Mouse (Mus musculus): ENCODE measurements around the gene Col7a1. TPM values are rescaled to one million over a fixed set of nuclear protein-coding genes. Genes with fewer than 3 reads are reported as not detected.

Col7a1 gene
- polyA plus RNA-seq, 1 experiment from 2014 or later = 7.7 TPM

DNA sequence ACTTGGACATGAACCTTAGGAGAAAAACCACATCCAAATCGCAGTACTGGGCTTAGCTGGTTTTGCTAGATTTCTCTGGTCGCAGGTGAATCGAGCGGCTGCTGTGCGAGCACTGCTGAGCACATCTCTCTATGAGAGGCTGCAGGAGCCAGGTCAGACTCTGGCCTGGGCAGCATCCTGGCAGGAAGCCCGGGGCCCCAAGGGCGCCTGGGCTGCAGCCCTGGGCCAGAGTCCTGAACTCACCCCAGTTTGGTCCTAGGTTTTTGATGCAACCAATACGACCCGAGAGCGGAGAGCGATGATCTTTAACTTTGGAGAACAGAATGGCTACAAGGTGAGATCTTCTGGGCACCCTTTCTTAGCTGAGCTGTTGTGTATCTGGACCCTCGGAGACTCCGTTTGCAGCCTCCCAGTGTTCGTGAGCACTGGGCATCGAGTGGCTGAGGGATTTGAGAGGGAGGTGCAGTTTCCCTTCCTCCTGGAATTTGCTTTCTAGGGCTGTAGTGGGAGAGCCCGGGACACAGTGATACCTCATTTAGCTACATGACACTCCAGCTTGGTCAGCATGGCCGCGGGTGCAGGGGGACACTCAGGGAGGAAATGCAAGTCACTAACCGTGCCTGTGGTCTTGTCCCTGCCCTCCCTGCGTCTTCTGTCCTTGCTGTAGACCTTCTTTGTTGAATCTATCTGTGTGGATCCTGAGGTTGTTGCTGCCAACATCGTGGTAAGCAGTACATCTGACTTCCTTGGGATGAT, 53.8 kb downstream of the Col7a1 start:
- Histone ChIP-seq H3K4me1 (peaks cover 8% of the 10 kb centered on the region), H3K4me3 (no peak overlapping the region), H3K4me2 (replicated peaks) (no peak overlapping the region), H3K9ac (0 out of 2 replicates have a peak overlapping the region, but pooled peaks have one; percentile 14), H3K27me3 (no peaks in the 10 kb centered on the region), H3K36me3 (peaks cover 20% of the 10 kb centered on the region), H3K27ac (no peak overlapping the region), H3K9me3 (no peaks in the 10 kb centered on the region)
- WGBS = 84% methylated on average over 21 of the region's 21 CpGs
- ATAC-seq (ENCODE audit: low FRiP score, low read depth) = no peak

GRCm38 (mm10) chr9:109008081-109008480, 54.7 kb downstream of the Col7a1 start:
- ATAC-seq (ENCODE audit: low FRiP score, low read depth) = no peak
- H3K27ac ChIP-seq = no peak overlapping the region

DNA sequence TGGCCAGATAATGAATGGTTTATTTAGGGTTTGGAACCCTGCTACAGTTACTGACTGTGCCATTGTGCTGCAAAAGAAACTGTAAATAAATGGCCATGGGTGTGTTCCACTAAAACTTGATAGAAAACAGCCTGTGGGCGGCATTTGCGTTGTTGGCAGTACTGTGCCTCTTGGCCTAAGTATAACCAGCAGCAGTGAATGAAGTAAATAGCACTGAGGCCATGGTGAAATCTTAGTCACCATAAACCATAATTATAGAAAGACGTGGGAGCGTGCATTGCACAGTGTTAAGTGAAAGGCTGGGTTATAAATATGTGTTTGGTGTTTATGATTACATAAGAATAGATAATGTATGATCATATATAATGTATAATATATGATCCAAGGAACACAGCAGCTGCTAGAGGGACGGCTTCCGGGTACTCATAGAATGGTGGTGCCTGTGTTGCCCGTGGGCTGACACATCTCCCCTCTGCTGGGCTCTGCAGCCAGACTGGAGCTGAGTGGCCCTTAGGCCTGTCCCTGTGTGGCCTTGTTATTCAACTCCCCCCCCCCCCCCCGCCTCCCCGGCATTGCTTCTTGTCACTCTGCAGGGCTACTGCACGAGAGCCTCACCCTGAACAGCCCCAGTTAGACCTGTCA, 55.7 kb downstream of the Col7a1 start:
- peaks cover 8% of the 10 kb centered on the region for H3K4me1 ChIP-seq
- H3K27me3 ChIP-seq = no peaks in the 10 kb centered on the region
- H3K4me2 ChIP-seq (replicated peaks) = no peak overlapping the region
- no peak overlapping the region for H3K9ac ChIP-seq
- no peaks in the 10 kb centered on the region for H3K9me3 ChIP-seq
- 64% methylated on average over 9 of the region's 10 CpGs for WGBS
- ATAC-seq (ENCODE audit: low FRiP score, low read depth) = no peak
- no peak overlapping the region for H3K4me3 ChIP-seq
- H3K36me3 ChIP-seq = peaks cover 24% of the 10 kb centered on the region
- H3K27ac ChIP-seq = no peak overlapping the region

More at GRCm38 (mm10) chr9:109008081-109008480, 54.7 kb downstream of the Col7a1 start:
- 88% methylated on average over 9 of the region's 9 CpGs for WGBS
- H3K9ac ChIP-seq = no peak overlapping the region
- no peak overlapping the region for H3K4me3 ChIP-seq
- H3K27me3 ChIP-seq = no peaks in the 10 kb centered on the region
- H3K36me3 ChIP-seq = peaks cover 24% of the 10 kb centered on the region
- no peaks in the 10 kb centered on the region for H3K9me3 ChIP-seq
- H3K4me2 ChIP-seq (replicated peaks) = no peak overlapping the region
- peaks cover 8% of the 10 kb centered on the region for H3K4me1 ChIP-seq

DNA sequence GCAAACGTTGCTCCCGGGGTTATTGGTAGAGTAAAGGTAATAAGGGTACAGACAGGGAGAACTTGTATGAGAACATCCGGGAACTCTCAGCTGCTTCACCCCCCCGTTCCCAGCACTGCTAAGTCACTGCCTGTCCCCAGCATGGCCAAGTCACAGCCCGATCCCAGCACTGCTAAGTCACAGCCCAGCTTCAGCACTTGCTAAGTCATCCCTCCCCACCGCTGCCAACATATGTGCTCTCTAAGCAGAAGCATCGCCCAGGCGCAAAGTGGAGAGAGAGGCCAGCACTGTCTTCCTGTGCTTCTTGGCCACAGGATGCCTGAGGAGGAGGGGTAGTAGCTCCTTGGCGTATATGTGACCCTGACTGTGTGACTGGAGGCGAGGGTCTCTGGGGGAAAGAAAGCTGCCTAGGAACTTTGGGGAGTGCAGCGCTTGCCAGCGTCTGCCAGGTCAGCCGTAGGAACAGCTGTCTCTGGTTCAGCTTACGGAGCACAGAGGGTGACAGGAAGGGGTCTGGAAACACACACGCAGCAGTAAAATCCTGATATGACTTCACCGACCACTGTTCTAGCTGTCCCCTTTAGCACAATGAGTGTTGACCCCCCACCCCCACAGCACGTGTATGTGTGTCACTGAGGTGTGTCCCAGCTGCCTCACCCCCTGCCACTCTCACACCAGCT, 56.4 kb downstream of the Col7a1 start:
- Histone ChIP-seq H3K9me3 (no peaks in the 10 kb centered on the region), H3K27me3 (no peaks in the 10 kb centered on the region), H3K36me3 (peaks cover 24% of the 10 kb centered on the region), H3K9ac (peak overlapping the region; percentile 43), H3K4me1 (peaks cover 8% of the 10 kb centered on the region), H3K4me2 (replicated peaks) (no peak overlapping the region; the same call in 1 of the 2 replicates), H3K27ac (no peak overlapping the region), H3K4me3 (no peak overlapping the region)
- ATAC-seq (ENCODE audit: low FRiP score, low read depth) = peak; percentile 35
- 29% methylated on average over 17 of the region's 17 CpGs for WGBS

GRCm38 (mm10) chr9:109010316-109010690, 56.9 kb downstream of the Col7a1 start:
- Histone ChIP-seq H3K4me2 (replicated peaks) (no peak overlapping the region), H3K4me3 (no peak overlapping the region), H3K27ac (no peak overlapping the region), H3K9me3 (no peaks in the 10 kb centered on the region), H3K4me1 (peaks cover 8% of the 10 kb centered on the region), H3K9ac (no peak overlapping the region), H3K27me3 (no peaks in the 10 kb centered on the region), H3K36me3 (peaks cover 24% of the 10 kb centered on the region)
- WGBS = 77% methylated on average over 14 of the region's 14 CpGs
- no peak for ATAC-seq (ENCODE audit: low FRiP score, low read depth)

GRCm38 (mm10) chr9:109015397-109015796, 62.0 kb downstream of the Col7a1 start:
- no peak overlapping the region for H3K27ac ChIP-seq
- H3K27me3 ChIP-seq = no peaks in the 10 kb centered on the region
- 47% methylated on average over 8 of the region's 8 CpGs for WGBS
- H3K4me2 ChIP-seq (replicated peaks) = no peak overlapping the region
- H3K4me3 ChIP-seq = no peak overlapping the region
- no peaks in the 10 kb centered on the region for H3K9me3 ChIP-seq
- peaks cover 23% of the 10 kb centered on the region for H3K36me3 ChIP-seq
- H3K4me1 ChIP-seq = no peaks in the 10 kb centered on the region
- H3K9ac ChIP-seq = no peak overlapping the region
- ATAC-seq (ENCODE audit: low FRiP score, low read depth) = no peak

DNA sequence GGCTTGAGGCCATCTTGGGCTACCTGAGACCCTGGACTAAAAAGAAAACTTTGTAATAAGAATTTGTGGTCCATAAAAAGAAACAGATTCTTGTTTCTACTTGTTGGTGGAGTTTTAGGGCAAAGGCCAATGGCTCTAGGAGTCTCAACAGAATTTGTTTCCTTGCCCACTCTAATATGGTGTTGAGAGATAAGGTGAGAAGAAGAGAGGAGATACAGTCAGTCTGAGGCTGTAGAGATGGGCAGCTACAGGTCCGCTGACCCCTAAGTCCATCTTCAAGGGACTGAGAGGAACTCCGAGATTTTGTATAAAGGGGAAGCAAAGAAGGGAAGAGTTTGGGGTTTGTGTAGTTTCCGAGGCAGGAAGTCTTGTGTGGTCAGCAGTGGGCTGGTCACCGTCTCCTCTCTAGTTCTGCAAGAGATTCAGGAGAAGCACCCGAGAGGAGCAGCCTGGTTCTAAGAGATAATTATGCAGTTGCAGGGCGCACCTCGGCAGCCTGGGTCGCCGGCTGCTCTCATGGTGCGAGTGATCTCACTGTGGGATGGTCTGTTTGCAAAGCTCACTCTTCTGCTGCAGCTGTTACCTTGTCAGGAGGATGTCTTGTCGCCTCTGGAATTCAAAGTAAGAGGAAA, 63.7 kb downstream of the Col7a1 start:
- Histone ChIP-seq H3K4me2 (replicated peaks) (no peak overlapping the region), H3K9me3 (no peaks in the 10 kb centered on the region), H3K4me1 (no peaks in the 10 kb centered on the region), H3K27ac (no peak overlapping the region), H3K27me3 (no peaks in the 10 kb centered on the region), H3K4me3 (no peak overlapping the region), H3K36me3 (peaks cover 11% of the 10 kb centered on the region; the same call in 1 of the 2 replicates), H3K9ac (no peak overlapping the region)
- 42% methylated on average over 11 of the region's 11 CpGs for WGBS
- ATAC-seq (ENCODE audit: low FRiP score, low read depth) = no peak

DNA sequence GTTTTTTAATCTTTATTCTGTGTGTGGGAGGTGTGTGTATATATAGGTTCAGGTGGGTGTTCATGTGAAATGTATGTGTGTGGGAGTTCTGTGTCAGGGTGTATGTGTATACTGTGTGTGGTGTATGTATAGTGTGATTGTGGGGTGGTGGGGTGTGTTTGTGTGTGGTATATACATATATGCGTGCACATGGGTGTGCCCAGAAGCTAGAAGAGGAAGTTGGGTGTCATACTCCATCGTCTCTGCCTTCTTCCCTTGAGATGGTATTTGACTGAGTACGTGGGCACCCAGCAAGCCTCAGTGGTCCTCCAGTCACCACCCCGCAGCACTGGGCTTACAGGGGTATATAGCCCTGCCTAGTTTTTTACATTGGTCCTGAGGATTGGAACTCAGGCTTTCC, 68.0 kb downstream of the Col7a1 start:
- no peak overlapping the region for H3K27ac ChIP-seq
- no peak for ATAC-seq (ENCODE audit: low FRiP score, low read depth)
- H3K36me3 ChIP-seq = peaks cover 18% of the 10 kb centered on the region
- H3K4me1 ChIP-seq = no peaks in the 10 kb centered on the region
- H3K4me2 ChIP-seq (replicated peaks) = no peak overlapping the region
- no peak overlapping the region for H3K9ac ChIP-seq
- no peaks in the 10 kb centered on the region for H3K9me3 ChIP-seq
- H3K27me3 ChIP-seq = no peaks in the 10 kb centered on the region
- 84% methylated on average over 4 of the region's 4 CpGs for WGBS
- H3K4me3 ChIP-seq = no peak overlapping the region

DNA sequence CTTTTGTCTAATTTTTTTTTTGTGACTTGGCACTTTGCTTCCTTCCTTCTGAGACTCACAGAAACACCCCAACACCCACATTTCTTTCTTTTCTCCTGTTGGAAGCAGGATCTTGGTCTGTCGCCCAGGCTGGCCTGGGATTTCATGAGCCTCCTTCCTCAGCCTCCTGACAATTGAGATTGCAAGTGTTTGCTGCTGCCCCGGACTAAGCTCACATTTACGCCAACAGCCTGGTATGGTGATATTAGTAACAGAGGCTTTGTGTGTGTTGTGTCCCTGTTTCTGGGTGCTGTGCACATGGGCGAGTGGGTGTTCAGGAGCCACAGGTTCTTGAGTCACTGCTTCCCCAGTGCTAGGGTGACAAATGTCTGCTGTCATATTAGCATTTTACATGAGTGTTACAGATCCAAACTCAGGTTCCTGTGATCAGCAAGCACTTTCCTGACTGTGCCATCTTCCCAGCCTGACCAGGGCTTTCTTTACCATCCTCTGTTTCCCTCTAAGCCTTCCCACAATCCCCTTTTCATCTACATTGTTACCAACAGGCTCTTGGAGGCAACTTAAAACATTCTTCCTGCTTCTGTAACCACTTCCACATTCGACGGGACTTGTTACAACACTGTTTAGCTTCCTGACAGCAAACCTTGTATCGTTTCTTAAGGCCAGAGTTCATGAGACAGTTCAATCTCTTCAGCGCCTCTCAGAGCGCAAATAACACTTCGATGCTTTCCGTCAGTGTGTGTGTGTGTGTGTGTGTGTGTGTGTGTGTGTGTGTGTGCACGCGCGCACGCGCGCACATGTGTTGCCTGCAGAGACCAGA, 69.7 kb downstream of the Col7a1 start:
- WGBS = 90% methylated on average over 17 of the region's 17 CpGs
- no peak overlapping the region for H3K27ac ChIP-seq
- H3K9me3 ChIP-seq = no peaks in the 10 kb centered on the region
- no peaks in the 10 kb centered on the region for H3K4me1 ChIP-seq
- H3K4me2 ChIP-seq (replicated peaks) = no peak overlapping the region
- H3K4me3 ChIP-seq = no peak overlapping the region
- H3K36me3 ChIP-seq = peaks cover 16% of the 10 kb centered on the region
- H3K9ac ChIP-seq = no peak overlapping the region
- ATAC-seq (ENCODE audit: low FRiP score, low read depth) = no peak
- no peaks in the 10 kb centered on the region for H3K27me3 ChIP-seq

DNA sequence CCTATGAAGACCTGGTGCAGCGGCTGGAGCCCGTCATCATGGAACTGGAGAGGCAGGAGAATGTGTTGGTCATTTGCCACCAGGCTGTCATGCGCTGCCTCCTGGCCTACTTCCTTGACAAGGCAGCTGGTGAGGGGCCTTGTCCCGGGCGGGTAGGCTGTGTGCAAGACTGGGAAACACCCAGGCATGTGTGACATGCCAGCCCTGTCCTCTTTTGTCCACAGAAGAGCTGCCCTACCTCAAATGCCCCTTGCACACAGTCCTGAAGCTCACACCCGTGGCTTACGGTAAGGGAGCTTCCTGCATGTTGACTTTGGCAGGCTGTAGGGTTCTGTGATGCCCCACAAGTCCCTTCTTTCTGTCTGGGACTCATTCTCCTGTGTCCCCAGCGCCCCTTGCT, 74.1 kb downstream of the Col7a1 start:
- no peak for ATAC-seq (ENCODE audit: low FRiP score, low read depth)
- no peak overlapping the region for H3K4me3 ChIP-seq
- H3K9me3 ChIP-seq = no peaks in the 10 kb centered on the region
- no peaks in the 10 kb centered on the region for H3K4me1 ChIP-seq
- H3K4me2 ChIP-seq (replicated peaks) = no peak overlapping the region
- 80% methylated on average over 8 of the region's 8 CpGs for WGBS
- H3K9ac ChIP-seq = no peak overlapping the region
- no peaks in the 10 kb centered on the region for H3K27me3 ChIP-seq
- H3K36me3 ChIP-seq = peaks cover 29% of the 10 kb centered on the region
- H3K27ac ChIP-seq = no peak overlapping the region

DNA sequence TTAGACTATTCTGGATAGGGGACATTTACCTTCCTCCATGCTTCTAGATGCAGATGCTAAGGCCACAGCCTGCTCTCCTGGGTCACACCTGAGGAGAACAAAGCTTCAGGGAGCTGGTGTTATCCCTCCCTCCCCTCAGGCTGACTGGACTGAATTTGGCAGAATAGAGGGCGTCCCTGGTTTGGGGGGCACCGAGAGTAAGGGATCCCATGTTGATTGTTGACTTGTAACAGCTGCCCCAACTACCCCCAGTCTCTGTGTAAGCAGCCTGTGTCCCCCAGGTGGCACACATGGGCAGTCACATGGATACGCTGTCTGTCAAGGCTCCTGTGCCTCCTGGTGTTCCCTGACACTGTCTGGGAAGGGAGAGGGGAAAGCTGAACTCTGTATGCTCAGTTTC, 75.0 kb downstream of the Col7a1 start:
- H3K9me3 ChIP-seq = no peaks in the 10 kb centered on the region
- no peaks in the 10 kb centered on the region for H3K4me1 ChIP-seq
- ATAC-seq (ENCODE audit: low FRiP score, low read depth) = no peak
- no peak overlapping the region for H3K4me2 ChIP-seq (replicated peaks)
- H3K27me3 ChIP-seq = no peaks in the 10 kb centered on the region
- H3K9ac ChIP-seq = no peak overlapping the region
- no peak overlapping the region for H3K4me3 ChIP-seq
- peaks cover 29% of the 10 kb centered on the region for H3K36me3 ChIP-seq
- 88% methylated on average over 3 of the region's 3 CpGs for WGBS
- no peak overlapping the region for H3K27ac ChIP-seq

Measured in limb, embryonic 13.5 days (tissue).